ENCODE assay signal across 22 mouse cellular contexts in the genomic region with DNA sequence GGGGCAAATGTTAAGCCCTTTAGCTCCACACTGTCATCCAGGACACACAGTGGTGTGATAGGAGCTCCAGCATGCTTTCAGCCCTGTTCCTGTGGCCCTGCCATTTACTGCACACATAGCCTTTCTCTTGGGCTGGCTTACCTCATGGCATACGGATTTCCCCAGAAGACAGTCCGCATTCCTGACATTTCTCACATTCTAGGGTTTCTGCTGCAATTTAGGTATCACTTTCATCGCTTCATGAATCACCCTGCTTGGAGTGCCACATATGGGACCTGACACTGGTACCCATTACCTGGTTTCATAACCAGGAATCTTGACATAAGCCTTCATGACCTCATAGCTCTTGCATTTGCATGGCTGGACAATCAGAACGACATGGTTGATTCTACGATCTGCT.
DNase-seq lines count a peak whose midpoint lies in the region; ATAC-seq lines count a peak whose summit lies in the region.
"Had no signal": no experiment of that assay in that cellular context is flagged by ENCODE, and none has a peak within 500 bp of the region (broad histone marks: within the 10 kb centered on the region; RNA-seq: fewer than 3 reads in every experiment).

No protein-coding gene starts in this region.

- WGBS in hindbrain, embryonic 13.5 days = 87% methylated on average over 5 of the region's 5 CpGs
- 54% methylated on average over 5 of the region's 5 CpGs for WGBS in heart, embryonic 12.5 days

- no peak for ATAC-seq in hindbrain, embryonic 13.5 days (ENCODE audit: low FRiP score)
- no peak for ATAC-seq in heart, embryonic 12.5 days (ENCODE audit: insufficient number of reproducible peaks, low FRiP score)
- ATAC-seq: forebrain, embryonic 15.5 days; intestine, embryonic 16.5 days had no signal

- H3K27ac ChIP-seq in hindbrain, embryonic 13.5 days = no peak overlapping the region
- H3K27ac ChIP-seq in heart, embryonic 12.5 days (ENCODE audit: poor library complexity, severe bottlenecking) = no peak overlapping the region
- H3K27ac ChIP-seq: forebrain, embryonic 15.5 days; heart, adult 2 months; heart, embryonic 13.5 days; hindbrain, embryonic 14.5 days had no signal

- no peak overlapping the region for H3K9ac ChIP-seq in hindbrain, embryonic 13.5 days
- no peak overlapping the region for H3K9ac ChIP-seq in heart, embryonic 12.5 days
- H3K9ac ChIP-seq: forebrain, embryonic 15.5 days; heart, embryonic 13.5 days; hindbrain, embryonic 14.5 days had no signal

- no peak overlapping the region for H3K4me2 ChIP-seq in hindbrain, embryonic 13.5 days
- no peak overlapping the region for H3K4me2 ChIP-seq in heart, embryonic 12.5 days
- H3K4me2 ChIP-seq: forebrain, embryonic 15.5 days; heart, embryonic 13.5 days; hindbrain, embryonic 14.5 days had no signal

- H3K9me3 ChIP-seq in hindbrain, embryonic 13.5 days = peaks cover 14% of the 10 kb centered on the region
- 0 out of 2 replicates have a peak, but pooled peaks cover 4% of the 10 kb centered on the region for H3K9me3 ChIP-seq in heart, embryonic 12.5 days (replicated peaks)
- H3K9me3 ChIP-seq: forebrain, embryonic 15.5 days had no signal

- H3K27me3 ChIP-seq in hindbrain, embryonic 13.5 days = no peaks in the 10 kb centered on the region
- H3K27me3 ChIP-seq in heart, embryonic 12.5 days (replicated peaks) = no peaks in the 10 kb centered on the region
- H3K27me3 ChIP-seq: CH12.LX; forebrain, embryonic 15.5 days; heart, embryonic 13.5 days had no signal

- no peak overlapping the region for H3K4me3 ChIP-seq in hindbrain, embryonic 13.5 days
- H3K4me3 ChIP-seq in heart, embryonic 12.5 days = no peak overlapping the region
- H3K4me3 ChIP-seq: forebrain, embryonic 15.5 days; heart, adult 2 months; heart, embryonic 13.5 days had no signal

- peaks cover 14% of the 10 kb centered on the region for H3K4me1 ChIP-seq in hindbrain, embryonic 13.5 days (replicated peaks)
- H3K4me1 ChIP-seq in heart, embryonic 12.5 days (replicated peaks) = 0 out of 2 replicates have a peak, but pooled peaks cover 3% of the 10 kb centered on the region
- H3K4me1 ChIP-seq: heart, embryonic 13.5 days had no signal

- DNase-seq in 3T3-L1 (ENCODE audit: low read depth, low spot score) (peak; percentile 57), ES-CJ7 (ENCODE audit: low read depth, low spot score) (peak; percentile 15), R1 (ENCODE audit: low read depth, low spot score) (peak; percentile 37)
- DNase-seq in hindlimb bud, embryonic 11.5 days (ENCODE audit: extremely low spot score, low read depth, low spot score) = peak; percentile 12
- no peak for DNase-seq in ovary, postnatal 10 days (ENCODE audit: low spot score)
- no peak for DNase-seq in right cerebral cortex, postnatal 4 days
- DNase-seq: adrenal gland, adult 8-10 months; adrenal gland, postnatal 36 days; cerebellum, adult 11 months; cerebellum, adult 8-10 months; cerebellum, postnatal 14 days; gastrocnemius, postnatal 10 days; heart, adult 2 months; heart, postnatal 4 days; kidney, adult 2 months had no signal

- H3K36me3 ChIP-seq in hindbrain, embryonic 13.5 days = no peaks in the 10 kb centered on the region
- H3K36me3 ChIP-seq in heart, embryonic 12.5 days = no peaks in the 10 kb centered on the region
- H3K36me3 ChIP-seq: forebrain, embryonic 15.5 days; heart, embryonic 13.5 days had no signal

Comparison
In these comparisons a context has a peak if more than half of its experiments do, and no peak if none do; other contexts are left out.
1. DNase-seq: peak in 3T3-L1 (single experiment), ES-CJ7 (single experiment), R1 (single experiment) and hindlimb bud, embryonic 11.5 days (single experiment); none in ovary, postnatal 10 days (single experiment) and right cerebral cortex, postnatal 4 days (single experiment).